Mouse (Mus musculus) limb, embryonic 13.5 days (tissue): Measurements from ENCODE around the gene Pdk3. TPM values are rescaled to one million over a fixed set of nuclear protein-coding genes. Genes with fewer than 3 reads are reported as not detected.

Source experiments
- ATAC-seq: fragments of 200-750 bp; cut with Nextera tagmentation; 2 replicates; pipeline ENCODE4 v1.8.0; 2017; ENCODE audit warnings: low read depth, moderate number of reproducible peaks, moderate TSS enrichment; ENCODE audit not compliant: low FRiP score
- H3K27ac ChIP-seq: fragments of 300-500 bp; sonication (generic); 2 replicates; pipeline ENCODE4 v1.5.1; 2015; ENCODE audit warnings: inconsistent platforms, mild to moderate bottlenecking, moderate library complexity
- H3K27me3 ChIP-seq: fragments of 300-500 bp; sonication (generic); 2 replicates; pipeline ENCODE4 v1.6.1; 2015; ENCODE audit warnings: mild to moderate bottlenecking, inconsistent platforms
- H3K36me3 ChIP-seq: fragments of 300-500 bp; sonication (generic); 2 replicates; pipeline ENCODE4 v1.6.1; 2015; ENCODE audit warnings: inconsistent platforms, mild to moderate bottlenecking, moderate library complexity
- H3K4me1 ChIP-seq: fragments of 300-500 bp; sonication (generic); 2 replicates; pipeline ENCODE4 v1.6.1; 2015; ENCODE audit warnings: inconsistent platforms
- H3K4me2 ChIP-seq: fragments of 300-500 bp; sonication (generic); replicated peaks from 2 replicates; pipeline ENCODE4 v1.6.1; 2015; ENCODE audit warnings: inconsistent platforms, mild to moderate bottlenecking, moderate library complexity
- H3K4me3 ChIP-seq: fragments of 300-500 bp; sonication (generic); 2 replicates; pipeline ENCODE4 v1.5.1; 2015; ENCODE audit warnings: moderate library complexity, mild to moderate bottlenecking, inconsistent platforms
- H3K9ac ChIP-seq: fragments of 300-500 bp; sonication (generic); 2 replicates; pipeline ENCODE4 v1.6.1; 2015; ENCODE audit warnings: mild to moderate bottlenecking, inconsistent platforms
- H3K9me3 ChIP-seq: fragments of 300-500 bp; sonication (generic); 2 replicates; pipeline ENCODE4 v1.6.1; 2016; ENCODE audit warnings: inconsistent platforms
- WGBS: fragments of 180-500 bp; shearing (Covaris S2); methylation state at CpG from one replicate; pipeline ENCODE4 v1.1.7; 2015; 5-methylcytosine and 5-hydroxymethylcytosine counted together
- polyA plus RNA-seq: library from polyadenylated mRNA; unstranded; fragments of >200 nt; fragmentation: Nextera tagmentation; extraction: Ambion mirVana; gene quantifications from 2 replicates; pipeline ENCODE4 v1.2.1, GENCODE M21; 2015

The Pdk3 gene
- polyA plus RNA-seq, 1 experiment from 2014 or later: 70.8 TPM

DNA sequence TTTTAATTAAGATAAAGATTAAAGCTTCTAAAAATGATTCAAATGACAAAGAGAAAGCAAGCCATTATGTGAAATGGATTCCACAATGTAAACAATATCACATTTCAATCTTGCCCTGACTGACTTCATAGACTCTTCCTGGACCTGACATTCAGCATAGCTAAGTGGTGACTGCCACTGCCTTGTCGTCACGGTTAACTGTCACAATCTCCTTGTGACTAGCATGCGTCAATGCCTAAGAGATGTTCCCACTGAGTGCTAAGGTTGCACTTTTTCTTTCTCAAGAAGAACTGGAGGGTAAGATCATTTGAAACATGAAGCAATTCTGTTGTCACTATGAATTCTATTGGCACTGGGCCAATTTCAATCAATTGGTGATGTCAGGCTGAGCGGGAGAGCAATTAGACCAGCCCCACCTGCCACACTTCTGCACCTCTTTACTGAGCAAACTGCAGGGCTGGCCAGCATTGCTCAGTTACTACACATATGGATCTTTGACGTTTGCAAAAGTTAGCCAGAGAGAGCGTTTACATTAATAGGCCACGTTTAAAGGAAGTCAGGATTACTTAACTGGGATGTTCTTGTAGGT lies 75.0 kb downstream of the Pdk3 start:
- WGBS: 57% methylated on average over 7 of the region's 7 CpGs
- no peak overlapping the region for H3K4me2 ChIP-seq
- no peaks in the 10 kb centered on the region for H3K9me3 ChIP-seq
- H3K36me3 ChIP-seq: no peaks in the 10 kb centered on the region
- no peak overlapping the region for H3K4me3 ChIP-seq
- no peak overlapping the region for H3K27ac ChIP-seq
- H3K4me1 ChIP-seq: no peaks in the 10 kb centered on the region
- peaks cover 10% of the 10 kb centered on the region; the same call in 1 of the 2 replicates for H3K27me3 ChIP-seq
- no peak overlapping the region for H3K9ac ChIP-seq
- no peak for ATAC-seq

DNA sequence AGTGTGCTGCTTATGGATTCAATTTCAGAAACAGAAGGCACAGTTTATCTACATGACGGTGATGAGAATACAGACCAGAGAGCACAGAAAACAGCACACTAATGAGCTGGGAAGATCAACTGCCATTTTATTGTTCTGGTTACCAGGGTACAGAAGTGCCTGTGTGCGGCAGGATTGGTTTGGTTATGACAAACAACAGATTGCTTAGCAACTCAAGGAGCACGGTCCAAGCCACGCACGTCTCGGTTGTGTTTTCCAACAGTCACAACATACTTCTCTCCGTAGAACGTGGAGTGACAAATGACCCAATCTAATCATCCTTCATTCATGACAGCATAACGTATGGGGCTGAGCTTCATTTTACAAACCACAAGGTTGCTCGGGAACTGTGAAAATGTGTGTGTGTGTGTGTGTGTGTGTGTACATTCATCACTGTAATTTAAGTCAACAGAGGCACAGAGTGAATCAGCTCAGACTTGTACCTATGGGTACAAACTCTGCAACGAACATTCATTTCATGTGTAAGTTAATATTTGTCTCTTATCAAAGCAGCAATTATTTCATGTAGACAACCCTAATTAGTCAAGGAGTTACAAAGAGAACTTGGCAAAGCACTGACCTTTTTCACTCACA lies 76.7 kb downstream of the Pdk3 start:
- no peaks in the 10 kb centered on the region for H3K4me1 ChIP-seq
- peaks cover 12% of the 10 kb centered on the region; the same call in 1 of the 2 replicates for H3K27me3 ChIP-seq
- ATAC-seq: no peak
- H3K36me3 ChIP-seq: no peaks in the 10 kb centered on the region
- H3K4me2 ChIP-seq: no peak overlapping the region
- no peaks in the 10 kb centered on the region for H3K9me3 ChIP-seq
- H3K4me3 ChIP-seq: no peak overlapping the region
- H3K9ac ChIP-seq: no peak overlapping the region
- H3K27ac ChIP-seq: no peak overlapping the region
- WGBS: 49% methylated on average over 11 of the region's 11 CpGs

DNA sequence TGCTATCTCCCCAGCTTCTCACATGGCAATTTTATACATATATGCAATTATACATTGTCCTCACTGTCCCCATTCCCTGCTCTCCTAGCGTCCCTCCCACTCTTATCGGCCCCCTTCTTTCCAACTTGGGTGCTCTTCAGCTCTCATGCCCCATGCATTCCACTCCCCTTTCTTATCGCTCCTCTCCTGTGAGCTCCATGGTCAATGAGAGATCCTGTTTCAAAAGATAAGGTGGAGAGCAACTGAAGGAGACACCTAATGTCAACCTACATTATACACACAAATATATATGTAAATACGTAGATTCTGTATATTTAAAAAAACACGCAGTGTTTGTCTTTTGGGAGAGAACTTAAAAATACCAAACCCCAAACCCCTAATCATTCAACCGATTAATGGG lies 81.4 kb downstream of the Pdk3 start:
- Histone ChIP-seq H3K36me3 (no peaks in the 10 kb centered on the region), H3K4me1 (no peaks in the 10 kb centered on the region), H3K9ac (no peak overlapping the region), H3K27me3 (peaks cover 11% of the 10 kb centered on the region; the same call in 1 of the 2 replicates), H3K4me2 (no peak overlapping the region), H3K27ac (no peak overlapping the region), H3K9me3 (no peaks in the 10 kb centered on the region), H3K4me3 (no peak overlapping the region)
- ATAC-seq: no peak
- WGBS: 96% methylated on average over 6 of the region's 6 CpGs

DNA sequence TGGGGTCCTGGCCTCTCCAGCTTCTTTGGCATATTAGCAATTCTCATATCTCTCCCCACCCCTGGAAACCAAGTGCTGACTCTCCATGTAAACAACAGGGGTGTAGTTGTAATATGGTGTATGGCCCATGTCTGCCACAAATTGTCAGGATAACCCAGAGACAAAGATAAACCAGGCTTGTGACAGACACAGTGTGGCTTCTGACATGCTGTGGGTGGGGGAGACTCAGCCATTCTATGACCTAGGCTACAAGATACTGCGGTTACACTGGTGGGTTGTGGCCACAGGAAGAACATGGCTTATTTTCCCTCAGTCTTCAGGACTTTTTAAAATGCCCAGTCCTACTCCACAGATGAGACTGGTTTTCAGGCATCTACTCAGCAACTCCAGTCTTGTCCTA lies 82.8 kb downstream of the Pdk3 start:
- H3K4me1 ChIP-seq: no peaks in the 10 kb centered on the region
- H3K9me3 ChIP-seq: no peaks in the 10 kb centered on the region
- H3K4me2 ChIP-seq: no peak overlapping the region
- WGBS: 86% methylated on average over 1 of the region's 1 CpGs
- H3K27ac ChIP-seq: no peak overlapping the region
- peaks cover 11% of the 10 kb centered on the region; the same call in 1 of the 2 replicates for H3K27me3 ChIP-seq
- H3K9ac ChIP-seq: no peak overlapping the region
- no peak overlapping the region for H3K4me3 ChIP-seq
- no peak for ATAC-seq
- H3K36me3 ChIP-seq: no peaks in the 10 kb centered on the region

DNA sequence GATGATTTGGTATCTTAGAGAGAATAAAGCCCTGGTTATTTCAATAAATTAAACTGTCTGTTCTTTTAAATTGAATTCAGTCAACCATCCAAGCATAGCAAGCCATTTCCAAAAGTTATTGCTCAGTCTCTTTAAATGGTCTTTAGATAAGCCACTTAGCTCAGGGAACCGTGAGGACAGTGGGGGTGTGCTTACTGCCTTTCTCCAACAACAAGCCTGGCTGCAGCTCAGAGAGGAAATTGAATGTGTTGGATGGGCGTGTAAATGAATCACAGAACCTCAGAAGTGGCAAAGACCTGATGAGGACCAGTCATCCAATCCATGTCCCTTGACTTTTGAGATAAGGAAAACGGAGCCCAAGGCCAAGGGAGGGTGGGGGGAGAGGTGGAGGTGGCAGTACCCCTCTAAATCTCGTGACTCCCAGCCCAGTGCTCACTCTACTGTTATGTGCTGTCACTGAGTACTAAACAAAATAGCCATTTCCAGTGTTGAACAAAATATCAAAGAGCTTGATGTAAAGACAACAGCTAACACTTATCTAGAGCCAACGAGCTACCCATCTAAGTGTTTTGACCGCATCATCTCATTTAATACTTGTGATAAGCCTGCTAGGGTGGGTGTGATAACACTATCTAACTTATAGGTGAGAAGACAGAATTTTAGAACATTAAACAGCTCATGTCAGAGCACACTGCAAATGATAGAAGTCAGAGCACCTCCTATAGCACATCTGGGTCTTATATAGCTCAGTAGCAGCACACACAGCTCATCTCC lies 98.8 kb downstream of the Pdk3 start:
- Histone ChIP-seq H3K9me3 (no peaks in the 10 kb centered on the region), H3K36me3 (no peaks in the 10 kb centered on the region), H3K4me3 (no peak overlapping the region), H3K4me1 (no peaks in the 10 kb centered on the region), H3K4me2 (no peak overlapping the region), H3K9ac (no peak overlapping the region), H3K27ac (no peak overlapping the region), H3K27me3 (0 out of 2 replicates have a peak, but pooled peaks cover 2% of the 10 kb centered on the region)
- WGBS: 68% methylated on average over 6 of the region's 6 CpGs
- ATAC-seq: no peak

DNA sequence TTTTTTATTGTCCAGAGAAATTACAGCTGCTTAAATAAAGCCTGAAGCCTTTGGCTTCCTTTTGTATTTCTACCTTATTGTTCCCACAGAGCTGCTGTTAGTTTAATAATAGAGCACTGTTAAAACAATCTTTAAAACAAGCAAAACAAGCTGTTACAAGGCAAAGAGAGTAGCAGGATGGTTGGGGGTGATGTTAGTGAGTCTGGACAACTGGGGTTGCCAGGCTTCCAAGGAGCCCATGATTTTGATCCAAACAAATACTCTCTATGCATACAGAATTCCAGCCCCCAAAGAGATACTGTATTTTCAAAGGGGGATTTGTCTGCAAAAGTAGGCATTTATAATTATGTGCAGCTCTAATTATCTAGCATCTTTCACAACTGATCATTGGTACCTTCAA lies 99.6 kb downstream of the Pdk3 start:
- Histone ChIP-seq H3K4me2 (no peak overlapping the region), H3K36me3 (no peaks in the 10 kb centered on the region), H3K4me1 (no peaks in the 10 kb centered on the region), H3K27ac (no peak overlapping the region), H3K27me3 (0 out of 2 replicates have a peak, but pooled peaks cover 2% of the 10 kb centered on the region), H3K9ac (no peak overlapping the region), H3K9me3 (no peaks in the 10 kb centered on the region), H3K4me3 (no peak overlapping the region)
- no peak for ATAC-seq

DNA sequence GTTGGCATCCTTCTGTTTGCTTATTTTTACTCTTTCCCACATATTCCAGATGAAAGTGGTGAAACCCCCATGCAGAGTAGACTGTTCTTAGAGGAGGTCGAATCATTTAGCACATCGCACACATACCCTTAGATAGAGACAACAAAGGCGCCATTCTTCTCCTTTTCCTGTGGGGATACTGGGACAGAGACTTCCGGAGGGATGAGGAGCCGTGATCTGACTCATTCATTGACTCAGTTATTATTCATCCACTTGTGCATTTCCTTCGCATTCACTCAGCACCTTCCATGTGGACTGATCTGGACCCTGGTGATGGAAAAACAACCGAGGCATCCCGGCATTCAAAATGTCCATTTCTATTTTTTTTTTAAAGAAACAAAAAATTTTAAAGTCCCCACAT lies 101.1 kb downstream of the Pdk3 start:
- H3K9me3 ChIP-seq: no peaks in the 10 kb centered on the region
- 0 out of 2 replicates have a peak, but pooled peaks cover 2% of the 10 kb centered on the region for H3K27me3 ChIP-seq
- H3K4me1 ChIP-seq: no peaks in the 10 kb centered on the region
- H3K4me3 ChIP-seq: no peak overlapping the region
- ATAC-seq: no peak
- no peaks in the 10 kb centered on the region for H3K36me3 ChIP-seq
- no peak overlapping the region for H3K27ac ChIP-seq
- no peak overlapping the region for H3K4me2 ChIP-seq
- WGBS: 88% methylated on average over 8 of the region's 8 CpGs
- H3K9ac ChIP-seq: no peak overlapping the region

DNA sequence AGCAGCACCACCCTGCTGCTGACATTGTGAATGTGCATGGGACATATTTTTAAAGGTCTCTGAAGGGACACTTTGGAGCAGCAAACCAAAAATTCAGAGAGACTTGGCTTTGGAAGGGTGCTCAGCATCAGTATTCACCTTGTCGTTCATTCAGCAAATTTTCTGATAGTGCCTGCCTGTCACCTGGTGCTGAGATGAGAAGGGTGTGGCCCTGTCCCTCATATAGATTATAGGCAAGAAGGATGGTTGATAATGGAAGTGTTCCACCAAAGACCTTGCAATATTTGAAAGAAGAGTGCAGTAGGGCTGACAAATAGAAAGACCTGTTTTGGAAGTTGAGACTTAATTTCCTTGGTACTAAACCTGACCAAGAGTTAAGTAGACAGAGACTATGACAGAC lies 102.5 kb downstream of the Pdk3 start:
- Histone ChIP-seq H3K27ac (no peak overlapping the region), H3K9ac (no peak overlapping the region), H3K9me3 (no peaks in the 10 kb centered on the region), H3K4me2 (no peak overlapping the region), H3K4me1 (no peaks in the 10 kb centered on the region), H3K36me3 (no peaks in the 10 kb centered on the region), H3K4me3 (no peak overlapping the region), H3K27me3 (0 out of 2 replicates have a peak, but pooled peaks cover 2% of the 10 kb centered on the region)
- 81% methylated on average over 1 of the region's 1 CpGs for WGBS
- no peak for ATAC-seq

Other genes with a start within 250 kb of the Pdk3 start
- gene Pola1, start 200.0 kb downstream of the Pdk3 start, polyA plus RNA-seq: 19.0 and 19.9 TPM in 2 replicates
- gene Pcyt1b, start 177.3 kb downstream of the Pdk3 start, polyA plus RNA-seq: 3.8 and 4.0 TPM in 2 replicates
- 0.15 and 0.31 TPM in 2 replicates for gene AU015836, start 136.5 kb upstream of the Pdk3 start, polyA plus RNA-seq